Mouse (Mus musculus) neural tube, embryonic 11.5 days (tissue): ENCODE measurements at regions not wholly inside any gene's neighbourhood (a gene's known extent, or its start where the extent isn't known, plus 50 kb on each side); places are given as distances from the start of the nearest gene placed in this dataset.

Experiments used
- ATAC-seq: fragments of 200-750 bp; cut with Nextera tagmentation; 2 replicates; pipeline ENCODE4 v1.8.0; 2017; ENCODE audit warnings: moderate number of reproducible peaks, mild to moderate bottlenecking, moderate TSS enrichment, moderate library complexity; ENCODE audit not compliant: insufficient read depth, low FRiP score, low TSS enrichment
- DNase-seq: peaks from one replicate; pipeline ENCODE4 v3.0.0-alpha.2; 2015; ENCODE audit warnings: low spot score
- H3K27ac ChIP-seq: fragments of 300-500 bp; sonication (generic); 2 replicates; pipeline ENCODE4 v1.5.1; 2014; ENCODE audit warnings: low read depth, mild to moderate bottlenecking, low read length
- H3K27me3 ChIP-seq: fragments of 300-500 bp; sonication (generic); 2 replicates; pipeline ENCODE4 v1.6.1; 2014; ENCODE audit warnings: mild to moderate bottlenecking, low read length, mixed read lengths; ENCODE audit not compliant: control insufficient read depth, insufficient read depth
- H3K36me3 ChIP-seq: fragments of 300-500 bp; sonication (generic); 2 replicates; pipeline ENCODE4 v1.6.1; 2014; ENCODE audit warnings: mild to moderate bottlenecking, low read length, moderate library complexity, mixed read lengths; ENCODE audit not compliant: control insufficient read depth, insufficient read depth
- H3K4me1 ChIP-seq: fragments of 300-500 bp; sonication (generic); 2 replicates; pipeline ENCODE4 v1.6.1; 2014; ENCODE audit warnings: low read length, mixed read lengths; ENCODE audit not compliant: control insufficient read depth, insufficient read depth
- H3K4me2 ChIP-seq: fragments of 300-500 bp; sonication (generic); 2 replicates; pipeline ENCODE4 v1.6.1; 2014; ENCODE audit warnings: low read depth, mild to moderate bottlenecking, moderate library complexity
- H3K4me3 ChIP-seq: fragments of 300-500 bp; sonication (generic); 2 replicates; pipeline ENCODE4 v1.5.1; 2014; ENCODE audit warnings: low read depth, low read length
- H3K9ac ChIP-seq: fragments of 300-500 bp; sonication (generic); 2 replicates; pipeline ENCODE4 v1.6.1; 2014; ENCODE audit warnings: mild to moderate bottlenecking, low read length
- H3K9me3 ChIP-seq: fragments of 300-500 bp; sonication (generic); 2 replicates; pipeline ENCODE4 v1.6.1; 2016; ENCODE audit warnings: low read length; ENCODE audit not compliant: control insufficient read depth
- WGBS: fragments of 180-500 bp; shearing (Covaris S2); extraction: QIAGEN DNeasy Blood & Tissue Kit; methylation state at CpG from one replicate; pipeline ENCODE4 v1.1.7; 2014; 5-methylcytosine and 5-hydroxymethylcytosine counted together

DNA sequence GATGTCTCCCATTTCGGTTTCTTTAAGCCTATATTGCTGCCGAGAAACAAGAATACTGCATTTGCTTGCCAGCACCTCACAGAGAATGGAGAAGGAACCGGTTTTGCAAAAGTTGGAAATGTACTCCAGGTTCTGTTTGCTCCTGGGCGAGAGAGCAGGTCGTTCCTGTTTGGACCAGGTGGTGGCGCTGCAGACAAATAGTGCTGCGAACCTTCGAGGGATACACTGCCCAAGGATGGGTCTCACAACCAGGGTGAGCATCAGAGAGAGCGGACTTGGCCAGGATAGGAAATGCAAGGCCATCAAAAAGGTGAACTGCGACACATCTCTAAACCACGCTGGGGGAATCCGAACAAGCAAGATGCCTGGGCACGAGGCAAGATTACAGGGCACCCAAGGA, 54.0 kb upstream of the Ets2 start:
- no peaks in the 10 kb centered on the region for H3K36me3 ChIP-seq
- H3K9me3 ChIP-seq = no peaks in the 10 kb centered on the region
- 0 out of 2 replicates have a peak, but pooled peaks have one; percentile 41 for ATAC-seq
- no peaks in the 10 kb centered on the region for H3K4me1 ChIP-seq
- no peak overlapping the region for H3K9ac ChIP-seq
- no peaks in the 10 kb centered on the region for H3K27me3 ChIP-seq
- H3K27ac ChIP-seq = no peak overlapping the region
- no peak overlapping the region for H3K4me2 ChIP-seq
- 18% methylated on average over 13 of the region's 13 CpGs for WGBS
- no peak overlapping the region for H3K4me3 ChIP-seq
- DNase-seq = peak; percentile 82

DNA sequence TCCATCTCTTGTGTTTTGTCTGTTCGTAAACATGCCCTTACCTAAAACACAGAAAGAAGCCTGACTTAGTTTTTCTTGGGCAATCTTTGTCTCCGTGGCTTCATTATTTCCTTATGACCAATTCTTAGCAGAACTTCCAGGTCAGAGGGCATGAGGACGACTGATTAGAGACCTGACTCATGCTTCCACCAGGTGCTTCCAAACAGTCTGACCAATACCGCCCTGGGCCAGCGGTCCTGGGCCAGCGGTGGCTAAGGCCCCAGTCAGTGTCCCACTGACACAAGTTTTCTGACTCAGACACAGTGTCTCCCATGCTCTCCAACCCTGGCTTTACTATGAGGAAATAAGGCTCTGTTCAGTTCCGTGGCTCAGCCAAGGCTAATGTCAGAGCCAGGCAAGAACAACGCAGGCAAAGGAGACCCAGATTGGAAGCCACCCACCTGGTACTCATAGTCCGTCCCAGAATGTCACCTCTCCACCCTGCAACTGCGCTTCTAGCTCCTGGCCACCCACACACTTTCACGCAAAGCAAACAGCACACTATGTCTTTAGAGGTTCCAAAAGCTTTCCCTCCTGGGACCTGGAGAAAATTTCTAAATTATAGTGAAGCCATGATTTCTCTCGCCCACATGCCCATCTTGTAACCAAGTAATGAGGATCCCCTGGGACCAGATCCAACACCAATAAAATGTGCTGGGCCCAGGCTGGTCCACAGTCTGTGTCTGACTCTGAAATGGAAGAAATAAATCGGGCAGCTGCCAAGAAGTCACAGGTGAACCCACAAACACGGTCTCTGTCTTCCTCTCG, 56.6 kb upstream of the Erg start:
- DNase-seq (no peak), ATAC-seq (no peak)
- no peaks in the 10 kb centered on the region for H3K27me3 ChIP-seq
- H3K9me3 ChIP-seq = no peaks in the 10 kb centered on the region
- H3K4me3 ChIP-seq = no peak overlapping the region
- H3K4me2 ChIP-seq = no peak overlapping the region
- no peaks in the 10 kb centered on the region for H3K4me1 ChIP-seq
- 88% methylated on average over 15 of the region's 15 CpGs for WGBS
- H3K27ac ChIP-seq = no peak overlapping the region
- H3K36me3 ChIP-seq = no peaks in the 10 kb centered on the region
- H3K9ac ChIP-seq = no peak overlapping the region

DNA sequence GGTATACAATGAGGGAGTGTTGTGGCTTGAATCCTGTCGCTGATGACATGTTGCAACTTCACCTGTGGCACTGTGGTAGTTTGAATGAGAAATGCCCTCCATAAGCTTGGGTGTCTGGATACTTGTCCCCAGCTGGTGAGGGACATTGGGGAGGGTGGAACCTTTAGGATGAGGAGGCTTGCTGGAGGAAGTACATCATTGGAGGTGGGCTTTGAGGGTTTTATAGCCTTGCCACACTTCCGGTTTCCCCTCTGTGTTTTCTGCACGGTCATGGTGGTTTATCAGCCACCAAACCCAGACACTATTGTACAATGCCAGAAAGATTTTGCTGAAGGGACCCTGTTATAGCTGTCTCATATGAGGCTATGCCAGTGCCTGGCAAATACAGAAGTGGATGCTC, 54.3 kb upstream of the Erg start:
- WGBS = 83% methylated on average over 3 of the region's 3 CpGs
- Histone ChIP-seq H3K4me1 (no peaks in the 10 kb centered on the region), H3K4me3 (no peak overlapping the region), H3K4me2 (no peak overlapping the region), H3K27me3 (no peaks in the 10 kb centered on the region), H3K36me3 (no peaks in the 10 kb centered on the region), H3K27ac (no peak overlapping the region), H3K9ac (no peak overlapping the region), H3K9me3 (no peaks in the 10 kb centered on the region)
- ATAC-seq (no peak), DNase-seq (no peak)

DNA sequence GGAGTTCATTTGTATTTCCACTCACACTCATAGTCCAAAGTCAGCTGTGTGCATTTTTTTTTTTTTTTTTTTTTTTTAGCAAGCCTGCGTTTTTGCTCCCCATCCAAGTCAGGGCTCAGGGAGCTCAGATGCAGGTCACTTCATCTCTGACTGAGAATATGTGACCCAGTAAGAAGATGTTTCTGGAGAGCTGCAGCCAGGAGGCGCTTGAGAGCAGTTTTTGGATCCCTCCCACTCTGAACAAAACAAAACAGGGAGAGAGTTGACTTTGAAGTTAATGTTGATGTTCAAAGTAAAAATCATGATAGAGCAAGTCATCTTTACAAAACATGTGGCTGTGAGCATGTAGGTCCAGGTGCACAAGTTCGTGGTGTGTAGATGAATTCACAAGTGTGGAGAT, 53.3 kb upstream of the Erg start:
- no peaks in the 10 kb centered on the region for H3K9me3 ChIP-seq
- H3K4me2 ChIP-seq = no peak overlapping the region
- H3K9ac ChIP-seq = no peak overlapping the region
- H3K27me3 ChIP-seq = no peaks in the 10 kb centered on the region
- 71% methylated on average over 3 of the region's 3 CpGs for WGBS
- H3K4me1 ChIP-seq = no peaks in the 10 kb centered on the region
- no peak overlapping the region for H3K27ac ChIP-seq
- H3K36me3 ChIP-seq = no peaks in the 10 kb centered on the region
- no peak for ATAC-seq
- H3K4me3 ChIP-seq = no peak overlapping the region
- DNase-seq = no peak

DNA sequence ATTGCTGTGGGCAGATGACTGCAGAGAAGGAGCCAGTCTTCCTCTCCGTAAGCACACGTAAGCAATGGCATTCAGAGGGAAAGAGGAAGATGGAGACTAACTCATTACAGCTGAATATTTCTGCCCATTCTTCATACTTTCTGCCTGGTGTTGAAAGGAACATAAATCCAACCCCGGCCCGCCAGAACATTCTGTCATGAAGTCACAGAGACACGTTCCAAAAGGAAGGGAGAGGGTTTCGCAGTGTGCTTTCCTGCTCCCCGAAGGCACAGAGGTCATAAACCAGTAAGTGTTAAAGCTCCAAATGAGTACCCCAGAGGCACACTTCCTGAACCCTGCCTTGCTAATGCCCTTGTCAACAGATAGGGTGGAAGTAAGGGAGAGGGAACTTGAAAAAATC, 51.5 kb upstream of the Erg start:
- no peaks in the 10 kb centered on the region for H3K9me3 ChIP-seq
- DNase-seq (no peak), ATAC-seq (no peak)
- H3K4me3 ChIP-seq = no peak overlapping the region
- no peak overlapping the region for H3K9ac ChIP-seq
- H3K36me3 ChIP-seq = no peaks in the 10 kb centered on the region
- H3K4me2 ChIP-seq = no peak overlapping the region
- H3K4me1 ChIP-seq = no peaks in the 10 kb centered on the region
- no peak overlapping the region for H3K27ac ChIP-seq
- H3K27me3 ChIP-seq = no peaks in the 10 kb centered on the region
- 58% methylated on average over 7 of the region's 7 CpGs for WGBS

DNA sequence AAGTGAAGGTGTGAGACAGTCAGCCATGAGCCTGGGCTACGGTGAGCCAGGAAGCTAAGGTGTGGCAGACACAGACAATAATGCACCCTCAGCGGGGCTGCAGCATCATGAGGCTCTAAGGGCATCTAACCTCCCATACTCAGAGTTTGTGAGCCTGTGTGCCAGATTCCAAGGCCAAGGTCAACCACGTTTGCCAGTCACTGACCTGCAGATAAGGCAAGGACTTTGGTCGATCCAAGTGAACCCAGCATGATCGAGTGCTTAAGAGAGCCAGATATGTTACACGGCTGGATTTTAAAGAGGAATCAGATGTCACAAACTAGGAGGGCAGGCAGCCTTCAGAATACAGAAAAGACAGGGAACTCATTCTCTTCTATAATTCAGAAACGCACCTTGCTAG, 50.2 kb upstream of the Erg start:
- Histone ChIP-seq H3K27me3 (no peaks in the 10 kb centered on the region), H3K27ac (no peak overlapping the region), H3K9me3 (no peaks in the 10 kb centered on the region), H3K4me1 (no peaks in the 10 kb centered on the region), H3K9ac (no peak overlapping the region), H3K4me3 (no peak overlapping the region), H3K4me2 (no peak overlapping the region), H3K36me3 (no peaks in the 10 kb centered on the region)
- no peak for DNase-seq
- ATAC-seq = no peak
- 79% methylated on average over 7 of the region's 7 CpGs for WGBS
